Mouse (Mus musculus) embryonic fibroblast, embryonic 13.5 days (primary cell): ENCODE measurements around the gene Tmem14a.

Experiments used
- CTCF ChIP-seq: IDR thresholded peaks from 2 replicates; pipeline ENCODE4 v1.5.1; 2011; ENCODE audit warnings: mild to moderate bottlenecking, control low read depth, low read length, moderate library complexity, borderline replicate concordance; ENCODE audit not compliant: insufficient read depth
- POLR2A ChIP-seq: IDR thresholded peaks from 2 replicates; pipeline ENCODE4 v1.6.1; 2011; ENCODE audit warnings: low read depth, mild to moderate bottlenecking, control low read depth, low read length, moderate library complexity

- no peak for TF ChIP-seq CTCF
- no peak for TF ChIP-seq POLR2A
These were observed 21.8 kb downstream of the Tmem14a start, which contains the start of gene Gsta3 for GRCm38 (mm10) chr1:21239911-21240898.
